ENCODE assay signal across 27 mouse cellular contexts in genomic region chr10:122917648-122918324, GRCm38 (mm10).
DNase-seq lines count a peak whose midpoint lies in the region; ATAC-seq and TF ChIP-seq lines count a peak whose summit lies in the region.
"Had no signal": no experiment of that assay in that cellular context is flagged by ENCODE, and none has a peak within 500 bp of the region (broad histone marks: within the 10 kb centered on the region; RNA-seq: fewer than 3 reads in every experiment).

No protein-coding gene starts in this region.

- H3K9me3 ChIP-seq in stomach, embryonic 14.5 days (ENCODE audit: control insufficient read depth, low read depth, low read length) = no peaks in the 10 kb centered on the region
- no peaks in the 10 kb centered on the region for H3K9me3 ChIP-seq in stomach, postnatal 0 days (ENCODE audit: control insufficient read depth, low read length)
- H3K9me3 ChIP-seq in limb, embryonic 10.5 days (replicated peaks) = no peaks in the 10 kb centered on the region
- H3K9me3 ChIP-seq in stomach, embryonic 16.5 days (replicated peaks; ENCODE audit: control insufficient read depth, low read length) = no peaks in the 10 kb centered on the region
- H3K9me3 ChIP-seq: forebrain, embryonic 13.5 days; hindbrain, embryonic 13.5 days; liver, embryonic 13.5 days had no signal

- H3K4me2 ChIP-seq in stomach, embryonic 14.5 days (replicated peaks; ENCODE audit: low read depth, low read length) = no peak overlapping the region
- no peak overlapping the region for H3K4me2 ChIP-seq in stomach, postnatal 0 days (replicated peaks; ENCODE audit: low read depth)
- H3K4me2 ChIP-seq in stomach, embryonic 16.5 days (ENCODE audit: low read depth, low read length) = no peak overlapping the region
- H3K4me2 ChIP-seq: forebrain, embryonic 13.5 days; hindbrain, embryonic 13.5 days; liver, embryonic 13.5 days had no signal

- no peak overlapping the region for H3K4me3 ChIP-seq in stomach, embryonic 14.5 days (ENCODE audit: low read depth, low read length)
- H3K4me3 ChIP-seq in stomach, postnatal 0 days (ENCODE audit: low read depth, low read length) = no peak overlapping the region
- no peak overlapping the region for H3K4me3 ChIP-seq in limb, embryonic 10.5 days
- no peak overlapping the region for H3K4me3 ChIP-seq in stomach, embryonic 16.5 days (replicated peaks; ENCODE audit: low read length)
- H3K4me3 ChIP-seq: forebrain, embryonic 13.5 days; heart, adult 2 months; hindbrain, embryonic 13.5 days; liver, embryonic 13.5 days had no signal

- peaks cover 18% of the 10 kb centered on the region for H3K4me1 ChIP-seq in stomach, embryonic 14.5 days (ENCODE audit: control insufficient read depth, insufficient read depth, low read length)
- no peaks in the 10 kb centered on the region for H3K4me1 ChIP-seq in stomach, postnatal 0 days (replicated peaks; ENCODE audit: control insufficient read depth, insufficient read depth)
- peaks cover 62% of the 10 kb centered on the region for H3K4me1 ChIP-seq in limb, embryonic 10.5 days
- peaks cover 13% of the 10 kb centered on the region; the same call in 1 of the 2 replicates for H3K4me1 ChIP-seq in stomach, embryonic 16.5 days (ENCODE audit: control insufficient read depth, insufficient read depth, low read length)
- H3K4me1 ChIP-seq: liver, embryonic 13.5 days had no signal

- H3K27ac ChIP-seq in stomach, embryonic 14.5 days (ENCODE audit: low read length) = peak overlapping the region; percentile 23; the same call in 1 of the 2 replicates
- H3K27ac ChIP-seq in stomach, postnatal 0 days (replicated peaks) = no peak overlapping the region; the same call in 1 of the 2 replicates
- H3K27ac ChIP-seq in limb, embryonic 10.5 days = peak overlapping the region; percentile 70
- peak overlapping the region; percentile 48 for H3K27ac ChIP-seq in stomach, embryonic 16.5 days (ENCODE audit: low read length)
- H3K27ac ChIP-seq: forebrain, embryonic 13.5 days; heart, adult 2 months; hindbrain, embryonic 13.5 days; kidney, postnatal 0 days; liver, embryonic 13.5 days had no signal

- H3K36me3 ChIP-seq in stomach, embryonic 14.5 days (ENCODE audit: control insufficient read depth, insufficient read depth, low read length) = no peaks in the 10 kb centered on the region
- no peaks in the 10 kb centered on the region for H3K36me3 ChIP-seq in stomach, postnatal 0 days (ENCODE audit: control insufficient read depth, insufficient read depth, low read length)
- 0 out of 2 replicates have a peak, but pooled peaks cover 2% of the 10 kb centered on the region for H3K36me3 ChIP-seq in limb, embryonic 10.5 days
- no peaks in the 10 kb centered on the region for H3K36me3 ChIP-seq in stomach, embryonic 16.5 days (ENCODE audit: control insufficient read depth, insufficient read depth, low read length)
- H3K36me3 ChIP-seq: hindbrain, embryonic 13.5 days; liver, embryonic 13.5 days had no signal

- no peak overlapping the region for H3K9ac ChIP-seq in stomach, embryonic 14.5 days (replicated peaks; ENCODE audit: low read depth, low read length)
- H3K9ac ChIP-seq in stomach, postnatal 0 days (ENCODE audit: low read length) = no peak overlapping the region
- no peak overlapping the region for H3K9ac ChIP-seq in stomach, embryonic 16.5 days (ENCODE audit: low read length)
- H3K9ac ChIP-seq: forebrain, embryonic 13.5 days; hindbrain, embryonic 13.5 days; liver, embryonic 13.5 days had no signal

- no peak for TF ChIP-seq EP300 in stomach, postnatal 0 days (optimal IDR thresholded peaks at IDR 0.05)

- TF ChIP-seq CTCF in stomach, postnatal 0 days (IDR thresholded peaks at IDR 0.05; ENCODE audit: low read depth) = no peak

- peak; percentile 85 for DNase-seq in heart, adult 11 months
- no peak for DNase-seq in heart, postnatal 4 days
- no peak for DNase-seq in stomach, postnatal 0 days (ENCODE audit: low spot score)
- peak; percentile 29 for DNase-seq in limb, embryonic 10.5 days (ENCODE audit: low spot score)
- DNase-seq in ovary, postnatal 14 days (ENCODE audit: low spot score) = no peak
- DNase-seq: adrenal gland, postnatal 25 days; cerebellum, adult 8-10 months; gastrocnemius, postnatal 25 days; heart, adult 2 months; heart, postnatal 36 days; kidney, adult 8-10 months; kidney, postnatal 4 days; liver, embryonic 13.5 days; lung, adult 18-20 months; lung, postnatal 4 days; midbrain, embryonic 14.5 days; retina, postnatal 1 day; right cerebral cortex, postnatal 14 days; thymus, postnatal 4 days had no signal

- WGBS in stomach, embryonic 14.5 days = 75% methylated on average over 14 of the region's 14 CpGs
- 63% methylated on average over 14 of the region's 14 CpGs for WGBS in stomach, postnatal 0 days
- WGBS in limb, embryonic 10.5 days = 86% methylated on average over 14 of the region's 14 CpGs
- WGBS in stomach, embryonic 16.5 days = 78% methylated on average over 14 of the region's 14 CpGs

- H3K27me3 ChIP-seq in stomach, embryonic 14.5 days (ENCODE audit: control insufficient read depth, insufficient read depth, low read length) = no peaks in the 10 kb centered on the region
- H3K27me3 ChIP-seq in stomach, postnatal 0 days (ENCODE audit: control insufficient read depth, insufficient read depth, low read length) = no peaks in the 10 kb centered on the region
- no peaks in the 10 kb centered on the region for H3K27me3 ChIP-seq in limb, embryonic 10.5 days (ENCODE audit: low read depth, poor library complexity, severe bottlenecking)
- no peaks in the 10 kb centered on the region for H3K27me3 ChIP-seq in stomach, embryonic 16.5 days (ENCODE audit: control insufficient read depth, insufficient read depth, low read length)
- H3K27me3 ChIP-seq: forebrain, embryonic 13.5 days; hindbrain, embryonic 13.5 days; liver, embryonic 13.5 days had no signal

- no peak for ATAC-seq in stomach, embryonic 14.5 days (ENCODE audit: insufficient number of reproducible peaks, insufficient read depth, low FRiP score, low read depth)
- ATAC-seq in stomach, postnatal 0 days (ENCODE audit: low FRiP score, low TSS enrichment) = no peak
- ATAC-seq in stomach, embryonic 16.5 days (ENCODE audit: insufficient read depth, low FRiP score) = no peak
- no peak for ATAC-seq in cerebellum, adult (ENCODE audit: insufficient number of reproducible peaks, low FRiP score, low TSS enrichment)
- ATAC-seq: forebrain, embryonic 13.5 days; intestine, embryonic 16.5 days; lung, postnatal 0 days had no signal

Comparison
In these comparisons a context has a peak if more than half of its experiments do, and no peak if none do; other contexts are left out.
1. DNase-seq: peak in heart, adult 11 months (single experiment) and limb, embryonic 10.5 days (single experiment); none in heart, postnatal 4 days (single experiment), stomach, postnatal 0 days (single experiment) and ovary, postnatal 14 days (single experiment).